Mouse (Mus musculus) embryonic facial prominence, embryonic 14.5 days (tissue): ENCODE results near the gene Esrra. TPM values are rescaled to one million over a fixed set of nuclear protein-coding genes. Genes with fewer than 3 reads are reported as not detected.

ENCODE experiments used
- ATAC-seq: fragments of 200-750 bp; cut with Nextera tagmentation; 2 replicates; pipeline ENCODE4 v1.8.0; 2017; ENCODE audit warnings: low read depth, moderate number of reproducible peaks, moderate TSS enrichment
- DNase-seq: peaks from one replicate; pipeline ENCODE4 v3.0.0-alpha.2; 2015; ENCODE audit warnings: low spot score
- H3K27ac ChIP-seq: fragments of 300-500 bp; sonication (generic); replicated peaks from 2 replicates; pipeline ENCODE4 v1.5.1; 2014; ENCODE audit warnings: low read depth, mild to moderate bottlenecking, low read length, moderate library complexity
- H3K27me3 ChIP-seq: fragments of 300-500 bp; sonication (generic); replicated peaks from 2 replicates; pipeline ENCODE4 v1.6.1; 2014; ENCODE audit warnings: low read length; ENCODE audit not compliant: control insufficient read depth, insufficient read depth
- H3K36me3 ChIP-seq: fragments of 300-500 bp; sonication (generic); 2 replicates; pipeline ENCODE4 v1.6.1; 2014; ENCODE audit warnings: low read length, mixed read lengths; ENCODE audit not compliant: control insufficient read depth, insufficient read depth
- H3K4me1 ChIP-seq: fragments of 300-500 bp; sonication (generic); 2 replicates; pipeline ENCODE4 v1.6.1; 2014; ENCODE audit warnings: antibody characterized with exemption, low read length; ENCODE audit not compliant: control insufficient read depth, insufficient read depth
- H3K4me2 ChIP-seq: fragments of 300-500 bp; sonication (generic); 2 replicates; pipeline ENCODE4 v1.6.1; 2014; ENCODE audit warnings: low read depth, mild to moderate bottlenecking, low read length, moderate library complexity, mixed read lengths
- H3K4me3 ChIP-seq: fragments of 300-500 bp; sonication (generic); 2 replicates; pipeline ENCODE4 v1.5.1; 2014; ENCODE audit warnings: low read depth, mild to moderate bottlenecking, low read length
- H3K9ac ChIP-seq: fragments of 300-500 bp; sonication (generic); 2 replicates; pipeline ENCODE4 v1.6.1; 2014; ENCODE audit warnings: low read depth, mild to moderate bottlenecking, low read length, moderate library complexity, mixed read lengths
- H3K9me3 ChIP-seq: fragments of 300-500 bp; sonication (generic); 2 replicates; pipeline ENCODE4 v1.6.1; 2016; ENCODE audit warnings: low read length; ENCODE audit not compliant: control insufficient read depth
- WGBS: fragments of 180-500 bp; shearing (Covaris S2); extraction: QIAGEN DNeasy Blood & Tissue Kit; methylation state at CpG from one replicate; pipeline ENCODE4 v1.1.7; 2014; 5-methylcytosine and 5-hydroxymethylcytosine counted together
- polyA plus RNA-seq: library from polyadenylated mRNA; unstranded; fragments of >200 nt; fragmentation: Nextera tagmentation; extraction: Ambion mirVana; gene quantifications from 2 replicates; pipeline ENCODE4 v1.2.1, GENCODE M21; 2014

Gene Esrra
- polyA plus RNA-seq: 4.7 and 4.8 TPM in 2 replicates

GRCm38 (mm10) chr19:6921647-6922567, at the start of gene Esrra:
Gene Esrra, minus strand, starts transcription at chr19:6921813.
- peaks cover 42% of the 10 kb centered on the region for H3K27me3 ChIP-seq
- peak within 1 kb of the TSS; percentile 93 for H3K4me2 ChIP-seq
- H3K4me3 ChIP-seq: peak within 1 kb of the TSS; percentile 69
- WGBS: under 1% methylated on average over 48 of the region's 66 CpGs
- H3K4me1 ChIP-seq: peaks cover 10% of the 10 kb centered on the region
- H3K36me3 ChIP-seq: no peaks in the 10 kb centered on the region
- peak; percentile 96 for ATAC-seq
- peak within 1 kb of the TSS; percentile 67; the same call in 1 of the 2 replicates for H3K27ac ChIP-seq
- DNase-seq: peak; percentile 100
- no peaks in the 10 kb centered on the region for H3K9me3 ChIP-seq
- H3K9ac ChIP-seq: peak within 1 kb of the TSS; percentile 77

- WGBS: 31% methylated on average over 8 of the region's 11 CpGs
- H3K4me2 ChIP-seq: peak overlapping the region; percentile 55
- no peak overlapping the region for H3K27ac ChIP-seq
- H3K4me3 ChIP-seq: no peak overlapping the region
- ATAC-seq (no peak), DNase-seq (no peak)
- peak overlapping the region; percentile 73 for H3K9ac ChIP-seq
- no peaks in the 10 kb centered on the region for H3K9me3 ChIP-seq
- H3K4me1 ChIP-seq: peaks cover 25% of the 10 kb centered on the region
- no peaks in the 10 kb centered on the region for H3K27me3 ChIP-seq
- H3K36me3 ChIP-seq: peaks cover 10% of the 10 kb centered on the region
Measured at GRCm38 (mm10) chr19:6970460-6971085, 49.0 kb upstream of the Esrra start.

GRCm38 (mm10) chr19:6969665-6970381, 48.2 kb upstream of the Esrra start:
- Histone ChIP-seq H3K36me3 (peaks cover 17% of the 10 kb centered on the region), H3K9me3 (no peaks in the 10 kb centered on the region), H3K4me3 (peak overlapping the region; percentile 63), H3K27me3 (no peaks in the 10 kb centered on the region), H3K4me1 (peaks cover 25% of the 10 kb centered on the region), H3K9ac (peak overlapping the region; percentile 73), H3K4me2 (peak overlapping the region; percentile 55), H3K27ac (no peak overlapping the region)
- ATAC-seq: peak; percentile 54
- WGBS: under 1% methylated on average over 42 of the region's 55 CpGs
- peak; percentile 65 for DNase-seq

- H3K27me3 ChIP-seq: no peaks in the 10 kb centered on the region
- H3K27ac ChIP-seq: no peak overlapping the region
- peaks cover 25% of the 10 kb centered on the region for H3K4me1 ChIP-seq
- WGBS: 3% methylated on average over 10 of the region's 20 CpGs
- no peak for DNase-seq
- peak overlapping the region; percentile 73 for H3K9ac ChIP-seq
- H3K9me3 ChIP-seq: no peaks in the 10 kb centered on the region
- peak overlapping the region; percentile 63 for H3K4me3 ChIP-seq
- peak; percentile 39 for ATAC-seq
- H3K4me2 ChIP-seq: peak overlapping the region; percentile 55
- peaks cover 23% of the 10 kb centered on the region for H3K36me3 ChIP-seq
Measured at GRCm38 (mm10) chr19:6969291-6969664, 47.7 kb upstream of the Esrra start.

GRCm38 (mm10) chr19:6968491-6969271, 47.1 kb upstream of the Esrra start:
- 6% methylated on average over 15 of the region's 15 CpGs for WGBS
- ATAC-seq: no peak

GRCm38 (mm10) chr19:6956461-6956860, 34.8 kb upstream of the Esrra start:
- no peaks in the 10 kb centered on the region for H3K4me1 ChIP-seq
- H3K27me3 ChIP-seq: no peaks in the 10 kb centered on the region
- 73% methylated on average over 10 of the region's 10 CpGs for WGBS
- no peak overlapping the region for H3K27ac ChIP-seq
- ATAC-seq (no peak), DNase-seq (no peak)
- no peak overlapping the region for H3K4me2 ChIP-seq
- no peak overlapping the region for H3K4me3 ChIP-seq
- H3K9me3 ChIP-seq: no peaks in the 10 kb centered on the region
- H3K9ac ChIP-seq: no peak overlapping the region
- peaks cover 72% of the 10 kb centered on the region for H3K36me3 ChIP-seq

More at GRCm38 (mm10) chr19:6968491-6969271, 47.1 kb upstream of the Esrra start:
- Histone ChIP-seq H3K4me3 (peak overlapping the region; percentile 63), H3K9me3 (no peaks in the 10 kb centered on the region), H3K4me1 (peaks cover 21% of the 10 kb centered on the region), H3K4me2 (peak overlapping the region; percentile 55), H3K27me3 (no peaks in the 10 kb centered on the region), H3K27ac (no peak overlapping the region), H3K9ac (peak overlapping the region; percentile 73), H3K36me3 (peaks cover 27% of the 10 kb centered on the region)
- DNase-seq: no peak

- ATAC-seq (no peak), DNase-seq (no peak)
- no peak overlapping the region for H3K4me3 ChIP-seq
- H3K9ac ChIP-seq: no peak overlapping the region
- H3K36me3 ChIP-seq: peaks cover 67% of the 10 kb centered on the region
- no peaks in the 10 kb centered on the region for H3K27me3 ChIP-seq
- no peak overlapping the region for H3K27ac ChIP-seq
- no peaks in the 10 kb centered on the region for H3K9me3 ChIP-seq
- WGBS: 86% methylated on average over 7 of the region's 7 CpGs
- no peak overlapping the region for H3K4me2 ChIP-seq
- H3K4me1 ChIP-seq: no peaks in the 10 kb centered on the region
Measured at GRCm38 (mm10) chr19:6955424-6955823, 33.8 kb upstream of the Esrra start.

- peaks cover 55% of the 10 kb centered on the region for H3K36me3 ChIP-seq
- H3K9me3 ChIP-seq: no peaks in the 10 kb centered on the region
- H3K9ac ChIP-seq: 0 out of 2 replicates have a peak overlapping the region, but pooled peaks have one; percentile 28
Measured at GRCm38 (mm10) chr19:6954046-6954445, 32.4 kb upstream of the Esrra start.

More at GRCm38 (mm10) chr19:6954046-6954445, 32.4 kb upstream of the Esrra start:
- ATAC-seq (no peak), DNase-seq (no peak)
- H3K27me3 ChIP-seq: no peaks in the 10 kb centered on the region
- H3K4me3 ChIP-seq: no peak overlapping the region
- 62% methylated on average over 9 of the region's 9 CpGs for WGBS
- no peak overlapping the region for H3K27ac ChIP-seq
- H3K4me1 ChIP-seq: peaks cover 6% of the 10 kb centered on the region; the same call in 1 of the 2 replicates
- no peak overlapping the region for H3K4me2 ChIP-seq
